Mouse (Mus musculus): ENCODE data around the gene Nr2c2.
"Not testable (repeated sequence)": the region's sequence is repeated elsewhere in the genome, so short reads cannot be mapped to it uniquely, and the experiment has no call there.

Nr2c2 gene

GRCm38 (mm10) chr6:92091130-92091591, at the start of gene Nr2c2:
Gene Nr2c2 (plus strand): TSS chr6:92091390.
- peak; percentile 87 to 91 for DNase-seq

- DNase-seq: peak; percentile 56 to 72
Observed at GRCm38 (mm10) chr6:92042055-92042454, 49.1 kb upstream of the Nr2c2 start.

GRCm38 (mm10) chr6:92042850-92043249, 48.3 kb upstream of the Nr2c2 start:
- no peak for DNase-seq

GRCm38 (mm10) chr6:92057768-92058167, 33.4 kb upstream of the Nr2c2 start:
- no peak for DNase-seq

- peak; percentile 35 to 39 for DNase-seq
Observed at GRCm38 (mm10) chr6:92061725-92062124, 29.5 kb upstream of the Nr2c2 start.

GRCm38 (mm10) chr6:92063452-92063851, 27.7 kb upstream of the Nr2c2 start:
- DNase-seq: peak; percentile 25 to 41

GRCm38 (mm10) chr6:92064101-92064500, 27.1 kb upstream of the Nr2c2 start:
- no peak for DNase-seq

- DNase-seq: peak; percentile 25 to 31
Observed at GRCm38 (mm10) chr6:92065721-92066496, 25.3 kb upstream of the Nr2c2 start.

GRCm38 (mm10) chr6:92067146-92067790, 23.9 kb upstream of the Nr2c2 start:
- DNase-seq: peak; percentile 58 to 63

- DNase-seq: peak; percentile 38 to 57
Observed at GRCm38 (mm10) chr6:92071121-92071839, 19.9 kb upstream of the Nr2c2 start.

- no peak for DNase-seq
Observed at GRCm38 (mm10) chr6:92080730-92081129, 10.5 kb upstream of the Nr2c2 start.

- DNase-seq: no peak
Observed at GRCm38 (mm10) chr6:92082756-92083155, 8.4 kb upstream of the Nr2c2 start.

GRCm38 (mm10) chr6:92084932-92085331, 6.3 kb upstream of the Nr2c2 start:
- DNase-seq: no peak

- DNase-seq: not testable (repeated sequence)
Observed at GRCm38 (mm10) chr6:92089141-92089540, 2.0 kb upstream of the Nr2c2 start.

- no peak for DNase-seq
Observed at GRCm38 (mm10) chr6:92089982-92090381, 1.2 kb upstream of the Nr2c2 start.

GRCm38 (mm10) chr6:92090497-92090896, 693 bp upstream of the Nr2c2 start:
- no peak for DNase-seq

- DNase-seq: peak; percentile 99
Observed at GRCm38 (mm10) chr6:92091767-92092489, 738 bp downstream of the Nr2c2 start.

GRCm38 (mm10) chr6:92092737-92093136, 1.5 kb downstream of the Nr2c2 start:
- no peak for DNase-seq

GRCm38 (mm10) chr6:92093869-92094268, 2.7 kb downstream of the Nr2c2 start:
- DNase-seq: no peak

GRCm38 (mm10) chr6:92100679-92101360, 9.6 kb downstream of the Nr2c2 start:
- DNase-seq: no peak

- DNase-seq: no peak
Observed at GRCm38 (mm10) chr6:92124547-92124946, 33.4 kb downstream of the Nr2c2 start.

GRCm38 (mm10) chr6:92126861-92127468, 35.8 kb downstream of the Nr2c2 start:
- no peak for DNase-seq

Measured in lung, adult 18-20 months (tissue).